Mouse (Mus musculus) lung, adult 2 months (tissue): Measurements from ENCODE around the gene Tas2r103. TPM values are rescaled to one million over a fixed set of nuclear protein-coding genes. Genes with fewer than 3 reads are reported as not detected.

Experiments
- DNase-seq: peaks from one replicate; pipeline ENCODE4 v3.0.0; 2022
- H3K4me1 ChIP-seq: fragments of 200-500 bp; 2 replicates; pipeline ENCODE4 v1.6.1; 2011; ENCODE audit warnings: low read length; ENCODE audit not compliant: control insufficient read depth, insufficient read depth
- H3K4me3 ChIP-seq: fragments of 200-500 bp; replicated peaks from 2 replicates; pipeline ENCODE3; 2011; ENCODE audit warnings: low read depth, mild to moderate bottlenecking, control low read depth, low read length; ENCODE audit errors: extremely low read depth
- CTCF ChIP-seq: fragments of 200-500 bp; IDR thresholded peaks from 2 replicates; pipeline ENCODE4 v1.5.1; 2011; ENCODE audit warnings: mild to moderate bottlenecking, low read length, control low read depth; ENCODE audit not compliant: insufficient read depth
- POLR2A ChIP-seq: fragments of 200-500 bp; IDR thresholded peaks from 2 replicates; pipeline ENCODE4 v1.6.1; 2011; ENCODE audit warnings: low read depth, mild to moderate bottlenecking, control low read depth, low read length, borderline replicate concordance; ENCODE audit errors: extremely low read depth
- WGBS: fragments of 180-500 bp; shearing (Covaris S2); methylation state at CpG from one replicate; pipeline ENCODE4 v1.1.7; 2018; 5-methylcytosine and 5-hydroxymethylcytosine counted together
- polyA plus RNA-seq: library from polyadenylated mRNA; depleted of rRNA; stranded (reverse); fragments of >200 nt; gene quantifications from 2 replicates; pipeline ENCODE4 v1.2.3, GENCODE M21; 2012; rRNA removed

Tas2r103 gene
- polyA plus RNA-seq: not detected in 2 replicates

DNA sequence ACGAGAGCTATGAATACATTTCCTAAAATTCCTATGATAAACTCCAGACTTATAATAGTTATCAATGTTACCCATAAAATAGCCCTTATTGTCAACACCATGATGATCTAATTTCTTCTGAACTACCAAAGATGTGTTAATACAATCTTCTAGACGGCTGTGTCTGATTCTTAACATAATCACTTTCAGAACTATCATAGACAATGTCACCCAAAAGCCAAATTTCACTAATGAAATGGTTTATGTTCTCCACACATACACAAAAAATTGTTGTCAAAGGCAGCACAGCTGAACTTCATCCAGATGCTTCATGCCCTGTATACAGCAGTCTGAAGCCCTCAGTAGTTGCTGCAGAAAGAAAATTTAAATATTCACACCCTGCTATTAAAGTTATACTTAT is at the start of gene Tas2r103:
Gene Tas2r103 (minus strand): TSS at position 101 of the 400 bp plus-strand sequence.
- 59% methylated on average over 2 of the region's 2 CpGs for WGBS

DNA sequence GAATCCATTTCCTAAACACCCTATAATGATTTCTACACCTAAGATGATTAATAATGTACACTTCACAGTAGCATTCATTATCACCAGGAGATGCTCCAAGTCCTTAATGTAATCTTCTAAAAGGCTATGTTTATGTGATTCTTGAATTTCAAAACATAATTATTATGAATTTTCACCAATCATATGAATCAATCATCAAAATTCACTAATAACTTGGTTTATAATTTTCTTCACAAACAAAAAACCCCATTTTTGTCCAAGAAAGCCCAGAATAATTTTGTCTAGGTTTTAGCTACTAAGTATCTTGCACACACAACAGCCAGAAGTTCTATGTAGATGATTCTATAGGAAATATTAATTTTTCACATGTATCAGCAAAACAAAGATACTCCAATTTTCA is 18.8 kb upstream of the Tas2r103 start, which contains the start of gene Tas2r140:
Gene Tas2r140 (minus strand): TSS at position 101 of the 400 bp plus-strand sequence.
- H3K4me3 ChIP-seq: no peak within 1 kb of the TSS
- no peaks in the 10 kb centered on the region for H3K4me1 ChIP-seq
- no peak for TF ChIP-seq CTCF
- no peak for TF ChIP-seq POLR2A
- DNase-seq: no peak

More for the DNA sequence above, at the start of gene Tas2r103:
- TF ChIP-seq POLR2A: no peak
- TF ChIP-seq CTCF: no peak
- DNase-seq: no peak
- H3K4me1 ChIP-seq: no peaks in the 10 kb centered on the region
- no peak within 1 kb of the TSS for H3K4me3 ChIP-seq

Other genes with a start within 250 kb of the Tas2r103 start
- gene Tas2r117, start 234.3 kb downstream of the Tas2r103 start, polyA plus RNA-seq: not detected in 2 replicates
- not detected in 2 replicates for gene Tas2r123, start 190.0 kb downstream of the Tas2r103 start, polyA plus RNA-seq
- gene Tas2r116, start 181.7 kb downstream of the Tas2r103 start, polyA plus RNA-seq: not detected in 2 replicates
- not detected in 2 replicates for gene Tas2r110, start 169.1 kb downstream of the Tas2r103 start, polyA plus RNA-seq
- gene Tas2r113, start 144.1 kb downstream of the Tas2r103 start, polyA plus RNA-seq: not detected in 2 replicates
- gene Tas2r125, start 127.5 kb downstream of the Tas2r103 start, polyA plus RNA-seq: not detected in 2 replicates
- not detected in 2 replicates for gene Tas2r129, start 86.0 kb downstream of the Tas2r103 start, polyA plus RNA-seq
- not detected in 2 replicates for gene Tas2r131, start 79.2 kb downstream of the Tas2r103 start, polyA plus RNA-seq
- not detected in 2 replicates for gene Tas2r109, start 56.1 kb downstream of the Tas2r103 start, polyA plus RNA-seq
- gene Tas2r140, start 18.7 kb upstream of the Tas2r103 start, polyA plus RNA-seq: not detected in 2 replicates
- 83.0 and 140 TPM in 2 replicates for gene Smim10l1, start 67.8 kb upstream of the Tas2r103 start, polyA plus RNA-seq